9 mouse cellular contexts compared by ENCODE assay signal in genomic region chr5:149079018-149079757, GRCm38 (mm10).
DNase-seq lines count a peak whose midpoint lies in the region; ATAC-seq lines count a peak whose summit lies in the region.
"Had no signal": no experiment of that assay in that cellular context is flagged by ENCODE, and none has a peak within 500 bp of the region (broad histone marks: within the 10 kb centered on the region; RNA-seq: fewer than 3 reads in every experiment).

No protein-coding gene starts in this region.

- 0 out of 2 replicates have a peak, but pooled peaks cover 3% of the 10 kb centered on the region for H3K9me3 ChIP-seq in heart, embryonic 16.5 days (replicated peaks; ENCODE audit: control insufficient read depth, low read length)
- 0 out of 2 replicates have a peak, but pooled peaks cover 3% of the 10 kb centered on the region for H3K9me3 ChIP-seq in liver, embryonic 12.5 days (replicated peaks)

- H3K4me1 ChIP-seq in heart, embryonic 16.5 days (ENCODE audit: control insufficient read depth, insufficient read depth, low read length): peaks cover 14% of the 10 kb centered on the region
- peaks cover 15% of the 10 kb centered on the region for H3K4me1 ChIP-seq in liver, embryonic 12.5 days

- no peaks in the 10 kb centered on the region for H3K27me3 ChIP-seq in heart, embryonic 16.5 days (ENCODE audit: control insufficient read depth, insufficient read depth, low read length)
- H3K27me3 ChIP-seq in liver, embryonic 12.5 days (replicated peaks): peaks cover 18% of the 10 kb centered on the region; the same call in 1 of the 2 replicates

- H3K4me2 ChIP-seq in heart, embryonic 16.5 days (ENCODE audit: low read depth, low read length): peak overlapping the region; percentile 52; the same call in 1 of the 2 replicates
- peak overlapping the region; percentile 42 for H3K4me2 ChIP-seq in liver, embryonic 12.5 days

- no peak overlapping the region for H3K4me3 ChIP-seq in heart, embryonic 16.5 days (ENCODE audit: low read length)
- H3K4me3 ChIP-seq in liver, embryonic 12.5 days: no peak overlapping the region
- H3K4me3 ChIP-seq: erythroblast, embryonic 14.5 days had no signal

- peak; percentile 85 for ATAC-seq in frontal cortex, adult (ENCODE audit: low TSS enrichment)
- ATAC-seq in heart, embryonic 16.5 days (replicated peaks; ENCODE audit: extremely low read depth, insufficient read depth, low FRiP score): 0 out of 2 replicates have a peak, but pooled peaks have one; percentile 37
- no peak for ATAC-seq in liver, embryonic 12.5 days
- ATAC-seq in CD4-positive, CD25-positive, alpha-beta regulatory T cell, adult 4 months: no peak

- H3K36me3 ChIP-seq in heart, embryonic 16.5 days (ENCODE audit: control insufficient read depth, insufficient read depth): no peaks in the 10 kb centered on the region
- H3K36me3 ChIP-seq in liver, embryonic 12.5 days: no peaks in the 10 kb centered on the region

- no peak for DNase-seq in frontal cortex, postnatal 25 days (ENCODE audit: low spot score in 2 of 2)
- peak; percentile 78 for DNase-seq in NIH3T3 (ENCODE audit: low read depth)
- DNase-seq in right cerebral cortex, postnatal 14 days: peak; percentile 21
- DNase-seq in spleen, adult 12 weeks (ENCODE audit: low spot score): no peak

- H3K9ac ChIP-seq in heart, embryonic 16.5 days (ENCODE audit: low read length): peak overlapping the region; percentile 51
- H3K9ac ChIP-seq in liver, embryonic 12.5 days: 0 out of 2 replicates have a peak overlapping the region, but pooled peaks have one; percentile 22

- H3K27ac ChIP-seq in heart, embryonic 16.5 days (ENCODE audit: low read length): peak overlapping the region; percentile 45
- H3K27ac ChIP-seq in liver, embryonic 12.5 days: no peak overlapping the region

- 13% methylated on average over 18 of the region's 18 CpGs for WGBS in heart, embryonic 16.5 days
- WGBS in liver, embryonic 12.5 days (ENCODE audit: insufficient replicate concordance): 32% methylated on average over 18 of the region's 18 CpGs

Comparison
In these comparisons a context has a peak if more than half of its experiments do, and no peak if none do; other contexts are left out.
1. ATAC-seq: peak in frontal cortex, adult (single experiment) and heart, embryonic 16.5 days (single experiment); none in liver, embryonic 12.5 days (single experiment) and CD4-positive, CD25-positive, alpha-beta regulatory T cell, adult 4 months (single experiment).
2. DNase-seq: peak in NIH3T3 (single experiment) and right cerebral cortex, postnatal 14 days (single experiment); none in frontal cortex, postnatal 25 days (0 of 2) and spleen, adult 12 weeks (single experiment).